Mouse (Mus musculus): ENCODE results near the gene Chid1. TPM values are rescaled to one million over a fixed set of nuclear protein-coding genes. Genes with fewer than 3 reads are reported as not detected.

Chid1 gene
- polyA plus RNA-seq, 1 experiment from 2014 or later, result 27.2 TPM

- H3K4me1 ChIP-seq (replicated peaks), result peaks cover 47% of the 10 kb centered on the region
Observed at GRCm38 (mm10) chr7:141482531-141483024, 57.1 kb downstream of the Chid1 start.

DNA sequence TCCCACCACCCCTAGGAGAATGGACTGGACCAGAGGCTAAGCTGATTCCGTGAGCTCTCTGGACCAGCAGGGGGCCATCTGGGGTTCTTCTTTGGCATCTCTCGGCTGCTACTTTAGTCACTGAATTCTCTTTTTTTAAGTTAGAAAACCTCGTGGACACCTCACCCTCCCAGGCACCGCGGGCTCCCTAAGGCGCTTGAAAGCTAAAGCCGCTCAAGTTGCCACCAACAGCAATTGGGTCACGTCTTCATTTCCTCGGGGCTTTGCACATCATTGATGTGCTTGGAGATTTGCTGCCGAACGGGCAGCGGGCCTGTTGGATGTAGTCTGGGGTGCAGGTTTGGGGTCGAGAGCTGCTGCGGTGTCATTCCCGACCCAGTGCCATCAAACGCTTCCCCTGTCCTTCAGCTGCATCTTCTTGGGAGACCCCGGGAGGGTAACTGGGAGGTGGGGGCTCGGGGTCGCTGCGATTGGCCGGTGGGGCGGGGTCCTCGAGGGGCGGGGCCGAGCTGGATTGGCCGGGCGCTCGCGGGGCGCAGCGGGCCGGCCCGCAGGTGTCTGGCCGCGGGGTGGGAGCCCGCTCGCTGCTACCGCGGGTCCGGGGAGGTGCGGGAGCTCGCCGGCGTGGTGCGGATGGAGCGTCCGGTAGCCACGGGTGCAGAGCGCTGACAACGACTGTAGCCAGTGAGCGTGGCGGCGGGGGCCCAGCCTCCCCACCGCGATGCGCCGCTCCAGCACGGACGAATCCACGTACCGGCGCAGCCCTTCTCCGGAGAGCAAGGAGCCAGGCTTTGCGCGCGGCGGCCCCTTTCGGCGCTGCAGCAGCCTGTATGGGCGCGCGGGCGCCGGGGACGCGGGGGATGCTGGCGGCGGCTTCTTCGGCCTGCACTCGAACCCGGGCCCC is 57.9 kb downstream of the Chid1 start:
- Histone ChIP-seq H3K9ac (peak overlapping the region; percentile 60), H3K4me3 (peak overlapping the region; percentile 66), H3K27me3 (no peaks in the 10 kb centered on the region), H3K4me2 (peak overlapping the region; percentile 100), H3K36me3 (no peaks in the 10 kb centered on the region), H3K27ac (no peak overlapping the region), H3K4me1 (replicated peaks) (peaks cover 56% of the 10 kb centered on the region), H3K9me3 (replicated peaks) (no peaks in the 10 kb centered on the region)
- ATAC-seq (replicated peaks; ENCODE audit: insufficient number of reproducible peaks, insufficient read depth, low FRiP score, low read depth), result no peak
- 1% methylated on average over 81 of the region's 81 CpGs for WGBS

More at GRCm38 (mm10) chr7:141482531-141483024, 57.1 kb downstream of the Chid1 start:
- WGBS, result 16% methylated on average over 11 of the region's 11 CpGs
- Histone ChIP-seq H3K27me3 (no peaks in the 10 kb centered on the region), H3K27ac (no peak overlapping the region), H3K4me3 (peak overlapping the region; percentile 66), H3K9ac (peak overlapping the region; percentile 60; the same call in 1 of the 2 replicates), H3K9me3 (replicated peaks) (no peaks in the 10 kb centered on the region), H3K36me3 (no peaks in the 10 kb centered on the region), H3K4me2 (peak overlapping the region; percentile 100)
- ATAC-seq (replicated peaks; ENCODE audit: insufficient number of reproducible peaks, insufficient read depth, low FRiP score, low read depth), result no peak

- 12% methylated on average over 10 of the region's 10 CpGs for WGBS
- H3K36me3 ChIP-seq, result no peaks in the 10 kb centered on the region
- H3K4me1 ChIP-seq (replicated peaks), result peaks cover 63% of the 10 kb centered on the region
- H3K9me3 ChIP-seq (replicated peaks), result no peaks in the 10 kb centered on the region
- no peak overlapping the region for H3K27ac ChIP-seq
- 0 out of 2 replicates have a peak, but pooled peaks have one; percentile 15 for ATAC-seq (replicated peaks; ENCODE audit: insufficient number of reproducible peaks, insufficient read depth, low FRiP score, low read depth)
- no peak overlapping the region for H3K9ac ChIP-seq
- H3K4me3 ChIP-seq, result peak overlapping the region; percentile 66
- peak overlapping the region; percentile 100 for H3K4me2 ChIP-seq
- H3K27me3 ChIP-seq, result no peaks in the 10 kb centered on the region
Observed at GRCm38 (mm10) chr7:141480842-141481497, 58.7 kb downstream of the Chid1 start.

- H3K9me3 ChIP-seq (replicated peaks), result no peaks in the 10 kb centered on the region
- 48% methylated on average over 5 of the region's 5 CpGs for WGBS
- H3K27ac ChIP-seq, result peak overlapping the region; percentile 99
- H3K4me2 ChIP-seq, result peak overlapping the region; percentile 98
- ATAC-seq (replicated peaks; ENCODE audit: insufficient number of reproducible peaks, insufficient read depth, low FRiP score, low read depth), result no peak
- H3K4me3 ChIP-seq, result no peak overlapping the region
- no peaks in the 10 kb centered on the region for H3K27me3 ChIP-seq
- H3K36me3 ChIP-seq, result no peaks in the 10 kb centered on the region
- peaks cover 74% of the 10 kb centered on the region for H3K4me1 ChIP-seq (replicated peaks)
- peak overlapping the region; percentile 11; the same call in 1 of the 2 replicates for H3K9ac ChIP-seq
Observed at GRCm38 (mm10) chr7:141478270-141478748, 61.3 kb downstream of the Chid1 start.

GRCm38 (mm10) chr7:141477578-141478269 is 61.9 kb downstream of the Chid1 start:
- Histone ChIP-seq H3K4me1 (replicated peaks) (peaks cover 72% of the 10 kb centered on the region), H3K9ac (peak overlapping the region; percentile 11; the same call in 1 of the 2 replicates), H3K4me3 (peak overlapping the region; percentile 95; the same call in 1 of the 2 replicates), H3K27ac (peak overlapping the region; percentile 99), H3K27me3 (no peaks in the 10 kb centered on the region), H3K4me2 (peak overlapping the region; percentile 98), H3K9me3 (replicated peaks) (no peaks in the 10 kb centered on the region), H3K36me3 (peaks cover 2% of the 10 kb centered on the region)
- ATAC-seq (replicated peaks; ENCODE audit: insufficient number of reproducible peaks, insufficient read depth, low FRiP score, low read depth), result no peak
- WGBS, result 32% methylated on average over 4 of the region's 4 CpGs

DNA sequence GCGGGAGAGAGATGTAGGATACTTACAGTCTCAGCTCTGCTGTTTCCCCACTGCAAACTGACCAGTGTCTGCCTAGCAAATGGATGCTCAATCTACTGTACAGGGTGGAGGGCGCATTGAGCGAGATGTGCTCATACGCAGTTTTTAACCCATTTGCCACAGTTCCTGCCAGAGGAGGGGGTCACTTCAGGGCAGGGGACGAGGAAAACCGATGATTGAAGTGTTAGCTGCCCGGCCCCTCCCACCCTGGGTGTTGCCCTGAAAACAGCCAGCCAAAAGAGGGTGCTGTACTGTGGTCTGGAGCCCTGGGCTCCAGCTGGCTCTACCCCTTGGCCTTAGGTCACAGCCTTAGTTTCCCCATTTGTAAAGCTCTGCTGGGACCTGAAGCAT is 62.7 kb downstream of the Chid1 start:
- Histone ChIP-seq H3K4me3 (peak overlapping the region; percentile 95), H3K9me3 (replicated peaks) (no peaks in the 10 kb centered on the region), H3K9ac (peak overlapping the region; percentile 43), H3K4me1 (replicated peaks) (peaks cover 66% of the 10 kb centered on the region), H3K27me3 (no peaks in the 10 kb centered on the region), H3K27ac (peak overlapping the region; percentile 99), H3K36me3 (peaks cover 10% of the 10 kb centered on the region), H3K4me2 (peak overlapping the region; percentile 98)
- WGBS, result 9% methylated on average over 7 of the region's 7 CpGs
- no peak for ATAC-seq (replicated peaks; ENCODE audit: insufficient number of reproducible peaks, insufficient read depth, low FRiP score, low read depth)

DNA sequence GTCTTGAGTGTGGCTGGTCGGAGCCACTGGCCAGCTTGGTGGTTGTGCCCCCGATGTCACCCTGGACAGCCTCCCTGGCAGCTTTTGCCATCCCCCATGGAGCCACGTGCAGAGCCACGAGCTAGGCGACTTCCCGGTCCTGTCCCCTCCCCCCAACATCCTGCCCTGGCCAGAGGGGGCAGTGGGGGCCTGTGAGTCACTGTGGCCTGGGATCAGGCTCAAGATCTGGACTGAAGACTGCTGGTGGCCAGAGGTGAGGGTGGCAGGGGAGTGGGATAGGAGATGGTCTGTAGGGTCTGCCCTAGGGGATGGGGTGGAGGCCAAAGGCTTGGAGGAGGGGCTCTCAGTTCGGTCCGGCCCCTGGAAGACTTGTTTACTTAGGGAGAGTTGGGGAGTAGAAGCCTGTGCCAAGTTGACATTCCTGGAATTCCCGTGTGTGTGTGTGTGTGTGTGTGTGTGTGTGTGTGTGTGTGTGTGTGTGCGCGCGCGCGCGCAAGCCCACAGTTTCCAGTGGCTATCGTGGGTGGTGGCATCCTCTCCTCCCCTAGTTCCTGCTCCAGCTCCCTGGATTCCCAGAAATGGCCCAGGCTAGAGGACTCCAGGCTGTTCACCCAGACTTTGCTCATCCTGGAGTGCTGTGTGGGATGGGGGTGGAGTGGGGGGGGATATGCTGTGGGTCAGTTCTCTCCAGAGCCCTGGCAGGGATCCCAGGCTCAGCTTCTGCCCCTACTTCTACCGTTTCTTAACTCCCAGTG is 63.3 kb downstream of the Chid1 start:
- WGBS, result under 1% methylated on average over 11 of the region's 17 CpGs
- peak overlapping the region; percentile 98 for H3K4me2 ChIP-seq
- no peaks in the 10 kb centered on the region for H3K27me3 ChIP-seq
- H3K9me3 ChIP-seq (replicated peaks), result no peaks in the 10 kb centered on the region
- peak; percentile 65 for ATAC-seq (replicated peaks; ENCODE audit: insufficient number of reproducible peaks, insufficient read depth, low FRiP score, low read depth)
- peaks cover 60% of the 10 kb centered on the region for H3K4me1 ChIP-seq (replicated peaks)
- H3K36me3 ChIP-seq, result peaks cover 12% of the 10 kb centered on the region
- H3K4me3 ChIP-seq, result peak overlapping the region; percentile 95
- H3K9ac ChIP-seq, result peak overlapping the region; percentile 75
- H3K27ac ChIP-seq, result peak overlapping the region; percentile 99

GRCm38 (mm10) chr7:141475805-141476158 is 63.9 kb downstream of the Chid1 start:
- peak overlapping the region; percentile 95 for H3K4me3 ChIP-seq
- under 1% methylated on average over 12 of the region's 12 CpGs for WGBS

DNA sequence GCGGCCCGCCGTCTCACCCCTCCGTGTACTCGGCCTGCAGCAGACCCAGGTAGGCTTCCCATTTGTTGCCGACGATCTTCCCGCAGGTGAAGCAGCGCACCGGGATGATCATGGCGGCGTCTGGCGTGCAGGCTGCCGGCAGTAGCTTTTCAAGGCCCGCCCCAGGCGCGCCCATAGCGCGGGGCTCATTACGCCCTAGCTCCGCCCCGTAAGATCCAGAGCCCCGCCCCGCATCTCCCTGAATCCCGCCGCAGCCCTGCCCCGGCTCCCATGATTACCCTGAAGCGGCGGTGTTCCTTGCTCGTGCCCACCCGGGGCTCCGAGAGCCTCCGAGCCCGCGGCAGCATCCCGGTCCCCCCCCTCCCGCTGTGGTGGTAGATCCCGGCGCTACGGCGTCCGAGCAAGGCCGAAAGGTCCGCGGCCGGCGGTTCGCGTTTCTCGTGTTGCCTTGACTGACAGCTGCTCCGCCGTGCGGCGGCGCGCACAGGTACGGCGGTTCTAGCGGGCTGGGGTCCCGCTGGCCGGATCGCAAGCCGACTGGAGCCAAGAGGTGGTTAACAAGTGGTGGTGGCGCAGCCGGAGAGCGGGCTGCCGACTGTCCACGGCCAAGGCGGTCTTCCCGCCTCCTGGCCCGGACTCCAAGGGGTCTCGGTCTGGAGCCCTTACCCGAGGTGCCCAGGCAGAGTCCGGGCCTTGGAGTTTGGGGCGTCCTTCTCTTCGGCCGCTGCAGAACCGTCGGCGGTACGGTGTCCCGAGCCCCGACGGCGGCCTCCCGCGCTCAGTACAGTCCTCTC is 64.4 kb downstream of the Chid1 start, which contains the start of the genes Polr2l and Tspan4:
Gene Polr2l, minus strand, starts transcription at position 122 of the 794 bp plus-strand sequence.
Gene Tspan4, plus strand, starts transcription at position 230 of the 794 bp plus-strand sequence.
- Histone ChIP-seq H3K4me2 (peak within 1 kb of the TSS; percentile 98), H3K9ac (peak within 1 kb of the TSS; percentile 75), H3K36me3 (peaks cover 24% of the 10 kb centered on the region), H3K27me3 (no peaks in the 10 kb centered on the region), H3K27ac (peak within 1 kb of the TSS; percentile 99), H3K4me1 (replicated peaks) (peaks cover 51% of the 10 kb centered on the region), H3K9me3 (replicated peaks) (no peaks in the 10 kb centered on the region), H3K4me3 (peak within 1 kb of the TSS; percentile 95)
- under 1% methylated on average over 87 of the region's 87 CpGs for WGBS
- peak; percentile 41 for ATAC-seq (replicated peaks; ENCODE audit: insufficient number of reproducible peaks, insufficient read depth, low FRiP score, low read depth)

More at GRCm38 (mm10) chr7:141475805-141476158, 63.9 kb downstream of the Chid1 start:
- H3K9me3 ChIP-seq (replicated peaks), result no peaks in the 10 kb centered on the region
- ATAC-seq (replicated peaks; ENCODE audit: insufficient number of reproducible peaks, insufficient read depth, low FRiP score, low read depth), result no peak
- H3K36me3 ChIP-seq, result peaks cover 19% of the 10 kb centered on the region
- peaks cover 54% of the 10 kb centered on the region for H3K4me1 ChIP-seq (replicated peaks)
- H3K27ac ChIP-seq, result peak overlapping the region; percentile 99
- H3K9ac ChIP-seq, result peak overlapping the region; percentile 75
- no peaks in the 10 kb centered on the region for H3K27me3 ChIP-seq
- H3K4me2 ChIP-seq, result peak overlapping the region; percentile 98

Data from heart, embryonic 15.5 days (tissue).